11 mouse cellular contexts compared by ENCODE assay signal in genomic region chr16:33682651-33683050, GRCm38 (mm10).
"Had no signal": no experiment of that assay in that cellular context is flagged by ENCODE, and none has a peak within 500 bp of the region (broad histone marks: within the 10 kb centered on the region; RNA-seq: fewer than 3 reads in every experiment).

No protein-coding gene starts in this region.

- H3K4me3 ChIP-seq: limb, embryonic 13.5 days; myocyte; neural tube, embryonic 15.5 days; stomach, embryonic 15.5 days had no signal

- H3K9ac ChIP-seq: limb, embryonic 13.5 days; liver, embryonic 14.5 days; neural tube, embryonic 15.5 days; stomach, embryonic 15.5 days had no signal

- H3K9me3 ChIP-seq: limb, embryonic 13.5 days; neural tube, embryonic 15.5 days; stomach, embryonic 15.5 days had no signal

- H3K27me3 ChIP-seq: limb, embryonic 13.5 days; neural tube, embryonic 15.5 days; stomach, embryonic 15.5 days had no signal

- H3K27ac ChIP-seq: limb, embryonic 13.5 days; liver, embryonic 14.5 days; neural tube, embryonic 15.5 days; stomach, embryonic 15.5 days had no signal

- H3K4me2 ChIP-seq: limb, embryonic 13.5 days; neural tube, embryonic 15.5 days; stomach, embryonic 15.5 days had no signal

- DNase-seq: kidney, adult 18-20 months; kidney, postnatal 10 days; layer of hippocampus, postnatal 36 days; left cerebral cortex, postnatal 4 days; lung, adult 18-20 months; thymus, postnatal 4 days had no signal

- H3K36me3 ChIP-seq: limb, embryonic 13.5 days; neural tube, embryonic 15.5 days; stomach, embryonic 15.5 days had no signal
